Mouse (Mus musculus) embryo, embryonic 11.5 days (tissue): Measurements from ENCODE around the gene Wdr60.

Experiments used
- DNase-seq: peaks from one replicate; pipeline ENCODE4 v3.0.0-alpha.2; 2012; ENCODE audit warnings: low read depth, low spot score

The Wdr60 gene

DNA sequence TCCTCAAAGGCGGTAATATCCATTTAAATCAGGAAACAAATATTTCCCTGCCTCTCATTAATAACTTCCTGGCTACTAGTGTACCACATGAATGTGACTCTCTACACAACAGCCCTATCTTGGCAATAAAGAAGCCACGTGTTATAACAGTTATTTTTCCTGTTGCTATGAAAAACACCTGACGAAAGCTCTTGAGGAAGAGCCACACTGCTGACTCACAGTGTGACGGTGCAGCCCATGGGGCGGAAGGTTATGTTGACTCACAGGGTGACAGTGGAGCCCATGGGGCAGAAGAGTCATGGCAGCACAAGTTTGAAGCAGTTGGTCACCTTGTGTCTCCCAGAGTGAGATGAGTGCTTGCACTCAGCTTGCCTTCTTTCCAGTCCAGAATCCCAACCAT, 6.6 kb upstream of the Wdr60 start:
- no peak for DNase-seq

DNA sequence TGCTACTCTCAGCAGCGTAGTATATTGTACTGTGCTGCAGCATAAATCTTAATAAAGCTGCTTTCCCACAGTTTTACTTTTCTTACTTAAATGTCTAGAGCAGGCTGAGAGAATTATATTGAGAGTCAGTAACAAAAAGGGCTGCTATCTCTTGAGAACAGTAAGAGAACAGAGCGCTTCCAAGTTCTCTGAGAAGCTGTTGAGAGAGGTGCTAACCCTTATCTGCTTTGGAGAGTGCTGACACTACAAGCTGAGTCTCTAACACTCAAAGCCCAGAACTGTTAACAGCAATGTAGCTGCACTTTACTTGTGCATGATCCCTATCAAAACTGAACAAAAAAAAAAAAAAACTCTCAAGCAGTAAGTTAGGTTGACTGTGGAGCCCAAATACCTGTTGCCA, 2.5 kb upstream of the Wdr60 start:
- DNase-seq, result no peak

DNA sequence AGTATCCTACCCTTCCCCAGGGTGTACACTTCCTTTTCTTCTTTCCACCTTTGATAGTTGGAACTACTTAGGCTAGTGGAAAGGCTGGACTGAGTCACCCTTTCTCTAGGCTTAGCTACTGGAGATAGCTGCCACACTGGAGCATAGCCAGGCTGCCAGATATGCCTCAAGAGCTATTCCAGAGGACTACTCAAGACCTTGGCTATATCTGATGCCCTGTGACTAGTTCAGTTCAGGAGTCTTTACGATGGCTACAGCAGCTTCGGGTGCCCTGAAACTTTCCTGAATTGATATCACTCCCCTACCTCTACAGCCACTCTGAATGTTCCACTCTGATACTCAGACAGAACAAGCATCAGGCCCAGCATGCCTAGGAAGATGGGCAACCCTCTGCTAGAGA, 1.9 kb upstream of the Wdr60 start:
- DNase-seq, result no peak

DNA sequence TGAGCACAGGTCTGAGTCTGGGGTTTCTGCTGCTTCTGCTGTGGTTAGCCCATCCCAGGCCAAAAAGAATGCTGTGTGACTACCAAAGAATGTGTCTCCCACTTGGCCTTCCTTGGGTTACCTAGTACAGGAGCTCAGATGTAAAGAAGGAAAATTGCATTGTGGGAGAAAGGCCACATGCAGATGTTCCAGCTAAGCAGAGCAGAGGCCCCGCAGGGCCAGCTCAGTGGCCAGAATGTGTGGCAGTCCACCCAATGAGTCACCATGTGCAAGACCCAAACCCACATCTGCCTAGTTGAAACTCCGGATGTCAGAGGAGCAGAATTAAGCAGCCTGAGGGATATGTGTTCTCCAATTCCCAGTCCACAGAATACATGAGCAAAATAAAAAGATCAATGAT, 4.5 kb downstream of the Wdr60 start:
- no peak for DNase-seq

DNA sequence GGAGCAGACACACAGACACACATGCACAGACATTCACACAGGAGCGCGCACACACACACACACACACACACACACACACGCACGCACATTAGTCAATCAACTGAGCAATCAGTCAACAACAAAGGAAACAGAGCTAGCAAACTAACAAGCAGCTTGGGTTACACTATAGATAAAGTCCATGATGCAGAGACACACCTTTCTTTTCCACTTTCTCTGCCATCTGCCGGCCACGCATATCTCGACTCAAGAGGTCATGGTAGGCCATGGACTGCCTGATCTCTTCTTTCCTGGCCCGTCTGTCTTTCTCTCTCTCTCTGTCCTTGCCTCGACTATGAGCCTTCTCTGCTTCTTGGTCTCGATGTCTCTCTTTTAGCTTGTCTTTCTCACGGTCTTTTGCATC, 7.2 kb downstream of the Wdr60 start:
- no peak for DNase-seq

DNA sequence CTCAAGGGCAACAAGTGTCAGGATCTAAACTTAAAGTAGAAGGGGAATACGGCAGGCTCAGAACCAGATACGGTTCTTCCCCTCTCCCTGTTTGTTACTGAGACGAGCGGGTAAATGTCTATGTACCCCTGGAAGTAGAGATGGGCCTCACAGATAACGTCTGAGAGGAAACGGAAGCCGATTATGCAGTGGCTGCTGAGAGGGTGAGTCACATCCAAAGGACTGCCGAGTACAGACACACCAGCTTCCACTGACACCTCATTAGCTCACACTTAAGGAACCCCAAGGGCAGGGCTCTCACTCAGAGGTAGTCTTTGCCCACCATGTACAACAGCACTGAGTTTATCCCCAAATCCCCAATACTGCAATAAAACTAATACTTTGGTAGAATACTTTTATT, 8.2 kb downstream of the Wdr60 start:
- DNase-seq, result no peak

DNA sequence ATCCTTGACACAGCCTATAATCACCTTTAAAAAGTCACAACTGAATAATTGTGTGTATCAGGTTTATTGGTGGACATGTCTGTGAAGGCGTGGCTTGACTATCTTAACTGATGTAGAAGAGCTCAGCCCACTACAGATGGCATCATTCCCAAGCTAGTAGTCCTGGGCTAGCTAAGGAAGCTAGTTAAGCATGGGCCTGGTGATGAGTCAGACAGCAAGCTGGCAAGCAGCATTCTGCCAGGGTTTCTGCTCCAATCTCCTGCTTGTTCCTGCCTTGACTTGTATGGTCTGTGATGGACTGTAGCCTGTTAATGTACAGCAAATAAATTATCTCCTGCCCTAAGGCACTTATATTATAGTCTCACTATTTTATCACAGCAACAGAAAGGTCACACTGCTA, 18.2 kb downstream of the Wdr60 start:
- DNase-seq, result no peak

DNA sequence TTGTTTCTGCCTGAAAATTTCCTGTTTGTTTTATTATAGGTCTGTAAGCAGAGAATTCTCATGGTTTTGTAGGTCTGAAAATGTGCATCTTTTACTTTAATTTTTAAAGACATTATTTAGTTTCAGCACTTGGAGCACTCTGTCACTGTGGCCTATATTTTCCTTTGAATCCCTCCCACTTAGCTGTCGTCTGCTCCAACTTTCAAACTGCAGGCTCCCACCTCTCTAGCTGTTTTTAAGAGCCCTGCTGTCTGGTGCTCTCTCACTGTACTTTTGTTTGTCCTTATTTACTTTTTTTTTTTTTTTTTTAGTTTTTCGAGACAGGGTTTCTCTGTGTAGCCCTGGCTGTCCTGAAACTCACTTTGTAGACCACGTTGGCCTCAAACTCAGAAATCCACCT, 24.0 kb downstream of the Wdr60 start:
- DNase-seq, result no peak

DNA sequence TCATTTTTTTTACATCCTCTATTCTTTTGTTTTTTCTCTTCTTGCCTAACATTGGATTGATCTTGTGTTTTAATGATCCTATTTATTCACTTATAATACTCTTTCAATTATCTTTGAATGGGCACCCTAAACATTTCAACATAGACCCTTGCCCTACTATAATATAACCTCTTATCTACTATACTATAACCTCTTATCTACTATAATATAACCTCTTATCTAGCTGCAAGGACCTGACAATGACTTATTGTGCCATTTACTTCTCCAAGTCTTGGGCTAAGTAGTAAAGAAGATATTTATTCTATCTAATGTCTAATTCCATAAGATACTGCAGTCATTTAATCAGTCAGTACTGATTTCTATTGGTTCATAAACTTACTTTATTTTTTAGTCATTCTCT, 24.5 kb downstream of the Wdr60 start:
- no peak for DNase-seq

DNA sequence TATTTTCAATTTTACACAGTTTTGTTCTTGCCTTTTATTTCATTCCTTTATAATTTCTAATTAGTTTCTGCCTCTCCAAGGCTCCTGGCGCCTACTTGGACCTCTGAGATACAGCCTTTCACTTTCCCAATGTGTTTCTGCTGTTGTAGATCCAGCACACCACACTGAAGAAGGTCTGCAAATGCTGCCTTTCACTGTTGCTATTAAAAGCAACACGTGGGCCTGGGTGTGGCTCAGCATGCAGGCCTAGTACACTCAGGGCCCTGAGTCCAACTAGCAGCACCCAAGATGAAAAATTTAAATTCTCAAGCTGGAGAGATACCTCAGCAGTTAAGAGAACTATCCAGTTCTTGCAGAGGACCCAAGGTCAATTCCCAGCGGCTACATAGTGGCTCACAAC, 26.2 kb downstream of the Wdr60 start:
- DNase-seq, result no peak

DNA sequence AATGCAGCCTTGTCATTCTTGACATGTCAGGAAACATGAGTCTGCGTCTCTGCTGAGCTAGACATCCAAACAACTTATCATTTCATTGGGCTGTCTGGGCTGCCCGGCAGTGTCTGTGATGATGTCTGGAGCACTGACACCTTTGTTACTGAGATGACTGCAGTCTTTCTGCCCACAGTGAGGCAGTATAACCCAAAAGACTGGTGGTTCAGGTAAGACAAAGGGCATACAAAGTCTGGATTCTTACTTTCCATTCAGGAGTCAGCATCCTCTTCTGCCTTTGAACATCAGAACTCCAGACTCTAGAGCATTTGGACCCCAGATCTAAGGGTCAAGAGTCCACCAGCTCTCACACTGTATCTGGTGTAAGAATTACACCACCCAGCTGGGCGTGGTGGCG, 27.5 kb downstream of the Wdr60 start:
- DNase-seq, result no peak

DNA sequence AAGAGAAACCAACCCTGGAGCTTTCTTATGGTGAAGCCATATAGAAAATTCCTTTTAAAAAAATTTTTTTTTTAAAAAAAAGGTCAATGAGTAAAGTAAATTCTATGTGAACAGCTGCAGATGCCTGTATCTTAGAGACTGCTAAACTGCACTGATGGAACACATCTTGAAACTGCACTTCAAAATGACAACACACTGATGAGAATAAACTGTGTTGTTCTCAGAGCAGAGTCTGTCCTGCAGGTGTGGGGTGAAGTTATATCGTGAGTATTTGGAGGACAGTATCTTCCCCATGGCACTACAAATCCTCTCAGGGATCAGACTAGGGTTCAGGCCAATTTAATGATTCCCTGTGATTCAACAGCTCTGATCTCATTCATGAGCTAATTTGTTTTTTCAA, 30.8 kb downstream of the Wdr60 start:
- no peak for DNase-seq

DNA sequence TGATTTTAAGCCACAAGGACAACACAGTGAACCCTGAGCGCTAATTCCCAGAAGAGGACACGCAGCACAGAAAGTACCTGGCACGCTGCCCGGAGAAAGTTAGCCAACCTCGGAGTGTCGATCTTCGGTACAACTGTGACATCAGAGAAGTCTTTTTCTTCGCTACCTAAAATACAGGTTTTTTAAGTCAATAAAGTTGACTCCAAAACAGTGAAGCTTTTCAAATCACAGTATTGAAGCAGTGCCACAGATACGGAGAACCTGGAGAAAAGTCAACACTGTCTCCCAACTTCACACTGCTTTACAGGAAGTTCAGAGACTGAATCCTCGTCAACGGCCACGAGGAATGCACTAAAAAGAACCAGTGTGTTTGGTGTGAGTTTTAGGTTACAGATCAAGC, 31.2 kb downstream of the Wdr60 start:
- no peak for DNase-seq

DNA sequence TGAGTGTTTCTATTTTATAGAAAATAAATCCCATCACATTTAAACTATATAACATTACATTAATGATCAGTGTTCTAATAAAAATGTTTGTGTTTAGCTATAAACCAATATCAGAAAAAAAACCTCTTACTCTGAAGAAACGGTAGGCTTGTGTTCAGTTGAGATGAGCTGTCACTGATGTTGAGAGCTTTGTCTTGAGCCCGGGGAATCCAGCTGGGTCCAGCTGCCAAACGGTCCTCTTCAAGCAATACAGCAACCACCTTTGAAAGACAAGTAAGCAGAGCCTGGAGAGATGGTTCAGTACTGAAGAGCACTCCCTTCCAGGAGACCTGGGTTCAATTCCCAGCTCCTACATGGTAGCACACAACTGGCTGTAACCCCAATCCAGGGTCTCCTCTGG, 33.4 kb downstream of the Wdr60 start:
- DNase-seq, result no peak

DNA sequence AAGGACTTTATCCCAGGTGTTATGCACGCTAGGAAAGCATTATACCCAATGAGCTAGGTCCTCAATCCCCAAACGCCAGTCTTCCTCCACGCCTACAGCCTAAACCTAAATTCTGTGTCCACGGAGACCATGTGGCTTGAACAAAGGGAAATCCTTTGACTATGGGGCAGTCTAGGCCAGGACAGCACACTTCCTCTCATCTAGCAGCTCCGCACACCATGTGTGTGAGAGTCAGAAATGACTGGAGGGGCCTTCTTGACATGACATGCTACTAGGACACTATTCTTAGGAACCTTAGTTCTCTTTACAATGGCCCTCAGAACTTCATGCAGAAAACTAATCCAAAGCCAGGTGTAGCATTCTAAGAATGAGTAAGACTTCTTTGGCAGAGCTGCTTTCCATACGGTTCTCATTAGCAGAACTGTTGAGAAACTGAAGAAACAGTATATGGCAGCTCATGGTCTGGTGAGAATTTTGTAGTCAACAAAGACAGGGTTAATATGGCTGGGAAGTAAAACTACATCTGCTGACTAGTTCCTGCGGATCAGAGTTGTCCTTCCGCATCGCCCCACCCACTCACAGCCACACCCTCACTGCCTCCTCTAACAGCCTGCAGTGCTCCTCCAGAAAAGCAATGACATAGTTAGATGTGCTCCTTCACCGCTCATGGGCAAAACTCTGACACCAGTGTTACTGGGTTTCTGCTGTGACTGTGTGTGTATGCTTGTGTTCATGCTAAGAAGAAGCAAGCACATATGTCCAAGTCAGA, 36.3 kb downstream of the Wdr60 start:
- no peak for DNase-seq

DNA sequence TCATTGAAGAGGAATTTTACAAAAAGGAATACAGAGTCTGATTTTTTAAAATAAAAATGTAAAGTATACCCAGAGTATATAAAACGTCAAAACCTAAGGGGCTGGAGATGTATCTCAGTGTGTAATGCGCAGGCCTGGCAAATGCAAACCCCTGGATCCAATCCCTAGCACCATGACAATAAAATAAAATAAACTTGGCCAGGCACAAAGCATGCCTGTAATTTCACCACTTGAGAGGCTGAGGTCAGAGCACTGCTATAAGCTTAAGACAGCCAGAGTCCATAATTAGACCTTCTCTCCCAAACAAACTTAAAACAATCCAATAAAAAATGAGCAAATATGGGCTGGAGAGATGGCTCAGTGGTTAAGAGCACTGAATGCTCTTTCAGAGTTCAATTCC, 39.7 kb downstream of the Wdr60 start:
- DNase-seq, result no peak

DNA sequence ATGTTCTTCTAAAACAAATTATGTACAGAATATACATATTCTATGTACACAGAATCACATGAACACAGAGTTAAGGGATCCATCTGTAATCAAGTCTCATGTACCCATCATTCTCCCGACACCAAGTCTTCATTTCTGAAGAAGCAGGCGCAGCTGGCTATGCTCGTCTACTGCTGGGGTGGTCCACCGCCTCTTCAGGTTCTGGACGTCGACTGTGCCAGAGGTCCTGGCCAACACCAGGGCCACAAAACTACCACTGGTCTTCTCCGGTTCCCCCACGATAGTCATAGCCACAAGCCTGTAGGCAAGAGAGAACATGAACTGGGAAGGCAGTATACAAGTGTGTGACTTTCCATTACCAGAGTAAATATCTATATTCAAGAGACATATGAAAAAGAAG, 55.3 kb downstream of the Wdr60 start:
- DNase-seq, result no peak

DNA sequence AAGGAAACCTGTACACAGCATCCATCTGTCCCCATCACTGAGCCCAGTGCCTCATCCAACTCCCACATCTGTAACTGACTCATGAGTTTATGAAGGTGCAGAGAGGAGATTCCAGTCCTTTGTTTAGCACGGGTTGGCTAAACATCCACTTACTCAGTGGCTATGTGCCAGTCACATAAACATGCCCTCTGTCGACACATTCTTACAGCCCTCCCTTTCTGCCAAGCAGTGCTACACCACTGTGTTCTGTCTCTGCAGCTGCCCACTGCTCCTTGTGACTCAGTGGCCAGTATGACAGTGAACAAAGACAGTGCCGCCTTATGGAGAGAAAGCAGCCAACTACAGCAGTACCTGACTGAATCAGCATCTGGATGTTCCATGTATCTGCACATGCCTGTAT, 57.1 kb downstream of the Wdr60 start:
- no peak for DNase-seq

DNA sequence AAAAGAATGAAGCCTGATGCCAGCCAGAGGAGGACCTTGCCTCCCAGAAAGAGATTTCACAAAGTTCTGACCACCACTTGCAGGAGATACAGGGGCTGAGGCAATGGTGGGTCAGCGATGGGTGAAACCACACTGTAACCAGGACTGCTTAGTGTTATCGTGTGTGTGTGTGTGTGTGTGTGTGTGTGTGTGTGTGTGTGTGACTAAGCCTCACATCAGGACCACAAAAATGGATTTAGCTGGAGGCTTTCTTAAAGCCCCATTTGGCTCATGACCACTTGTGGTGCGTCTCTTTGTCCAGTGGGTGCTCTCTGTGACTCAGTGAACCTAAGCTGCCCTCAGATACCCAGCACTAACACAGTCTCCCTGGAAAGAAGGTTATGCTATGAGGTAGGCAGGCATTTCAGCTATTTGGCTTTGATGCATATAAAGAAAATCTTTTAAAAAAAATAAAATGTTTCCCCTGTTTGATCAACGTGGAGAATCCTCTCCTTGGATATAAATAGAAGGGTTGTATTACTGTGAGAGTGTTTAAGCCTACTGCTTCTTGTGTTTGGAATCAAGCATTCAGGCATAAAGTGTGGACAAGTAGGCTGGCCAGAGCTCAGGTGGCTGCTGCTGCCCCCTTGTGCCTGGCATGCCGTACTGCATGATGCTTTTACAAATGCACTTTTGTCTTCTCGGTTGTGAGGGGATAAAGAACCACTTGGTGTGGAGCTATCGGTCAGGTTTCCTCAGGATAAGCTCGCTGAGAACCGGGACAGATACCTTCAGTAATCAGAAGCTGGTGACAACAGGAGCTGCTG, 60.4 kb downstream of the Wdr60 start:
- peak; percentile 32 for DNase-seq

DNA sequence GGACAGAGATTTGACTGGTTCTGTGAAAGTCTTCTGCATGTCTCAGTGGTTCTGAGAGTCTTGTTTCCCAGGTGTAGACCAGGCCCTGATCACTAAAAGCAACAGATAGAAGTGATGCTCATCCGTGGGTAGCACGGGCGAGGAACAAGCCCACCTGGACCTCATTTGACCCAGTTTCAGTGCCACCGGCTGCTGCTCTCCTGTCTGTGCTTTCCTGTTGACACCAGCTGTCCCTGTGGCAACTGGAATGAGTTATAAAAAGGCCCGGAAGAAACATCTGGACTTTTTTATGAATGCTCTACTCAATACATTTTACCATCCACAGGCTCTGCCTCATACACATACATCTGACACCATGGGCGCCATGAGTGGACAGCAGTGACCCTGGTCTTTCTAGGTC, 64.0 kb downstream of the Wdr60 start:
- no peak for DNase-seq

DNA sequence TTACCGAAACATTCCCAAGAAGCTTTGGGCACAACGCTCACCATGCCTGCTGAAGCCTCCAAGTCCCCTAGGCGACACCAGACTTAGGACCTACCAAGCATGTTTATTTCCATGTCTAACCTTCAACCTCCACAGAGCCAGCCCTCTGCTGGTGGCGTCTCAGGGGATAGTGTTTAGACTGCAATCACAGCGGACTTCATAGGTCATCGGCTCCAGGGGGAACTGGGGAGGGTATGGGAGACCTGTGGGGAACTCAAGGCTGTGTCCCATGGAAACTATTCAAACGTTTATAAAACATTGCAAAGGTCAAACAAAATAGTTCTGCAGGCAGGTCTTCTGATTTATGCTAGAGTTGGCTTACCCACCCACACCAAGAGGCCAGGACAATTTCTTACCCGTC, 66.6 kb downstream of the Wdr60 start:
- no peak for DNase-seq

DNA sequence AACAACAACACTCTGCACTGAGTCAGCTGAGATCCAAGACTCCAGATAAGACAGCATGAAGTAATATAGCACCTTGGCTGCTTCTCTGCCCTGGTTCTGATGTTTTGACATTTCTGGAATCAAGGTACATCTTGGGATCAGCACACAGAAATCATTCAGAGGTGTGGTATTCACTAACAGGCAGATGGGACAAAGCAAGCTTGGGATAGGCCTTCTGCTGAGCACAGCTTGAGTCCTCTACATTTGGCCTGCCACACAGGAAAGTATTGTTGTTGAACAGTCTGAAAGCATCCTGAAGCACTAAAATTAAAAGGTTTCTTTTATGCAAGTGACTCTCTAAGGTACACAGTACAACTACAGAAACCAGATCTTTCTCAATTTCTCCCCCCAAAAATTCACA, 68.2 kb downstream of the Wdr60 start:
- DNase-seq, result no peak

DNA sequence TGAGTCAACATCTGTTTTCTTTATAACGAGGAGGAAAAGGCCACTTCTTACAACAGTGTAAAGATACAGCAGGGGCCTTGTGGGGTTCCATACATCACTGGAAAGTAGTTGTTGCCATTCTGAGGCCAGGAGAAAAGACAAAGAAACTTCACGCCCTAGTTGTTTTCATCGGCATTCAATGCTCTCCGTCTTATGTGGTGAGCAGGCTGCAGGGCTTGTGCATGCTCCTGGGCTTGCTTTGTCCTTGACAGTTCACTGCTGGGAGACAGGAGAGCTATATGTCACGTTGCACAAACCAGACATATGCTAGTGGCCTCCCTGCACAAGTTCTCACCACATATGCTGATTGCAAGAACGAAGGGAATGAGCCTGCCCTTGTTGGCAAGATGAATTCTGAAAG, 68.9 kb downstream of the Wdr60 start:
- no peak for DNase-seq
